Mouse (Mus musculus) right cerebral cortex, postnatal 25 days (tissue): ENCODE measurements around the gene Cntn2.
"Not testable (repeated sequence)": the region's sequence is repeated elsewhere in the genome, so short reads cannot be mapped to it uniquely, and the experiment has no call there.

ENCODE experiments used
- DNase-seq: peaks from one replicate; pipeline ENCODE4 v3.0.0; 2022

Gene Cntn2

DNA sequence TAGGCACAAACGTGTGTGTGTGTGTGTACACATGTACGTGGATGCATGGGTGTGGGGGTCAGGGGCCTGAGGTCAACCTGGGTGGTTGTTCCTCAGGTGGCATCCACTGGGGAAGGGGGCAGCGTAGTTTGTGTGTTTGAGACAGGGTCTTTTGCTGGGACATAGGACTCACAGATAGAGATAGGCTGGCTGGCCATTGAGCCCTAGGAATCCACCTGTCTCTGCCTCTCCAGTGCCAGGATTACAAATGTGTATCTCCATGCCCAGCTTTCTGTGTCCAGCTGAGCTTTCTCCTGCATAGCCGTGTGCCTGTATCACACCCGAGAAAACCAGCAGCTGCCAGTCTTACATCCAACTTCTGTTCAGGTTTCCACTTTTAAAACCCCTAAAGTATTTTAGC, 33.3 kb downstream of the Cntn2 start:
- no peak for DNase-seq

- DNase-seq, result peak; percentile 0
Observed at GRCm38 (mm10) chr1:132506656-132507055, 36.4 kb downstream of the Cntn2 start.

DNA sequence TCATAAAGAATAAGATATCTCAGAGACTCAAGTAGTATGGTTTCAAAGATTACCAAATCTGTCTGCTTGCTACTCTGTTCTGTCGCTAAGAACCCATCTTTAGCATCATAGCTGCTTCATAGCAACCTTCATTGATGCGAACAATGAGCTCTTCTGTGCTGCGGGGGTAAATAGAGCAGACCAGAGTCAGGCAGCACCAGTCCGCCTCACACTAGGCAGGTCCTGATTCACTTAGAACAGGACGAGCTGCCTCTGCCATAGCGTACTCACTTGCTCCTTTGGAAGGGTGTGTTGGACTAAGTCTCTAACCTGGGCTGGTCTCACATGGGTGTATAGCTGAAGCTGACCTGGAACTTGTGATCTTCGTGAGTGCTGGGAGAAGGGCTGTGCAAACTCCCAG, 37.0 kb downstream of the Cntn2 start, which contains the start of gene Tmem81:
Gene Tmem81, plus strand, starts transcription at position 173 of the 400 bp plus-strand sequence.
- DNase-seq, result no peak

DNA sequence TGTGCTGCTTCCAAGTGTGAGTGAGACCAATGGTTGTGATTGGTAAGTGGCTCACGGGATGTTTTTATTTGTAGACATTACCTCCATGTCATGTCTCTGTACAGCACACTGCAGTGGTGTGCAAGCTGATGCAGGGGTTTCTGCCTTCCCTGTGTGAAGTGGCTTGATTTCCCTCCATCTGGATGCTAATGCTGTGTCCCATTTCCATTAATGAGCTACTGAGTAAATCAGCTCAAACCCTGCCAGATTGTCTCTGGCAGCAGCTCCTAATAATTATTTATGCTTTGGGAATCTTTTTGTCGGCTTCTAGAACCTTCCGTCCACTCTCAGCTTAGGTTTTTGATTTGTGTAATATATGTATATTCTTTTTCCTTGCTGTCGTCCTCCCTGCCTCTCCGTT, 37.9 kb downstream of the Cntn2 start:
- peak; percentile 3 for DNase-seq

DNA sequence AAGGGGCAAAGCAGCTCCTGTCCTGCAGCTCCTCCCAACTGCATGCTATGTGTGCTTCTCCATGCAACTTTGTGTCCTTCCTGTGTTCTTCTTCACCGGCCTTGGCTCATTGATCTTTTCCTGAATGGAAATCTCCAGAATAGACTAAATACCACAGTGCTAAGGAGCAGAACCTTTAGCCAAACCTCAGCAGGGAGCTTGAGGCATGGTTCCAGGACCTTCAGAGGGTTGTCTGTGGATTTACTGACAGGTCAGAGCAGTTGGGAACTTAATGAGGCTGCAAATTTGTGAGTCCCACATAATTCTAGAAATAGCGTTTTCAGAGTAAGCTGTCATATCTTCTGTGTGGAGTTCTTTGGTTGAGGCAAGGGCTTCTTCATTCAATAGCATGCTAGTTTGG, 42.5 kb downstream of the Cntn2 start:
- no peak for DNase-seq

DNA sequence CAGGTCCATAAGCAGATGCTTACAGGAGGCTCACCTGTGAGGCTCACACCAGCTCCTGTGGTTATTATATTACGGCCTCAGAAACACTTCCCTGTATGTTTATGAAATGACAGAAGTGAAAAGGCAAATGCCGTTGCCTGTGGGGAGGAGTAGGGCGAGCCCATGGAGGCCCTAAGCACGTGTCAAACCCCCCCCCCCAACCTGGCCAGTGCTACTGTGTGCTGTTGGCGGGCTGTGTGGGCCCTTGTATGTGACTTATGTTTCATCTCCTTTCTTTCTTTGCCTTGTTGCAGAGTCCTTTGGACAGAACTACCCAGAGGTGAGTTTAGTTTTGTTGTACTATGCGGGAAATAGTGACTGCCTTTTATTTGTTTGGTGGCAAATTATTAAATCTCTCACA, 59.3 kb downstream of the Cntn2 start:
- DNase-seq, result no peak

- DNase-seq, result no peak
Observed at GRCm38 (mm10) chr1:132483234-132483633, 59.8 kb downstream of the Cntn2 start.

GRCm38 (mm10) chr1:132481619-132482018, 61.4 kb downstream of the Cntn2 start:
- DNase-seq, result no peak

- no peak for DNase-seq
Observed at GRCm38 (mm10) chr1:132479438-132479837, 63.6 kb downstream of the Cntn2 start.

DNA sequence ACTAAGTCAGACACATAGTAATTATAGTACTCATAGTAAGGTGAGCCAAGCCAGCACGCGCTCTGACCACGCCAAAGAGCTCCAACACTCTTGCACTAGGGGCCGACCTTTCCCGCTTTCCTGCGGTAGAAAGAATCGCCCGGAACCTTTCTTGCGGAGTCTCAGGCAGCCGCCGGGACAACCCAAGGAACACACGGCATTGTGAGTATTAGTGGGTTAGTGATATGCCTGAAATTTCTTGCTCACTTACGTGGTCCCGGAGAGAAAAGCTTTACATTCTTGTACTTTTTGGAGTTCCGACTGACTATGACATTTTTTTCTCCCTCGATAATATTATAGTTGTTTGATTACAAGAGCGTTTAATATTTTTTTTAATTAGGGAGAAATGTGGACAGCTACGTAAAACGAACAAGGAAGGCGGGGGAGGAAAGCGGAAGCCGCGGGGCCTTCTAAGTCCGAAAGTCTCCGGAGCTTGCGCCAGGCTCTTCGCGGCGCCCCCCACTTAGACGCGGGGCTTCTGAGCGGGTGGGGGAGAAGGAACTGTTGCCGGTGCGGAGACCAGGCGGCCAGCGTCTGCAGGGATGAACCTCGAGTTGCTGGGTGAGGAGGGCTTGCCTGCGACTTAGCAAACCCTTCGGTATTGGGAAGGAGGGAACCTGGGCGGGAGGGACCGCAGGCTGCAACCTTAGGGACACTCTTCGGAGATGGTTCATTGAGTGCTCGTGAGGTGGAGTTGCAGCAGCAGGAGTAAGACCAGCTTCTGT, 65.9 kb downstream of the Cntn2 start, which contains the start of gene Rbbp5:
Gene Rbbp5, plus strand, starts transcription at position 438 of the 764 bp plus-strand sequence.
- DNase-seq, result peak; percentile 82

- no peak for DNase-seq
Observed at GRCm38 (mm10) chr1:132476575-132476927, 66.5 kb downstream of the Cntn2 start.

- DNase-seq, result no peak
Observed at GRCm38 (mm10) chr1:132474496-132474895, 68.6 kb downstream of the Cntn2 start.

DNA sequence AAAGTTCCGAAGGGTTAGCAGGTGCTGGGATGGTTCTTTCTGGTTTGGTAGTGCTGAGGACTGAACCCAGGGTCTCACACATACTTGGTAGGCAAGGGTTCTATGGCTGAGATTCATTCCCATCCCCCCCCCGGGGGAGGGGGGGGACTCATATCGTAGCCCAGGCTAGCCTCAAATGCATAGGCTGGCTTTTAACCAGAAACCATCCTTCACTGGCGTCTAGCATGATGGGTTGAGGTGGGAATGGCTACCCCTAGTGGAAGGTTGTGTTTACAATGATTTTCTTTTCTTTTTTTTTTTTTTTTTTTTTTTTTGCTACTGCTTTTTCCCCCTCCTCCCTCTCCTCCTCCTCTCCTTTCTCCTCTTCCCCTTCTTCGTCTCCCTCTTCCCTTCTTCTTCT, 70.5 kb downstream of the Cntn2 start:
- no peak for DNase-seq

DNA sequence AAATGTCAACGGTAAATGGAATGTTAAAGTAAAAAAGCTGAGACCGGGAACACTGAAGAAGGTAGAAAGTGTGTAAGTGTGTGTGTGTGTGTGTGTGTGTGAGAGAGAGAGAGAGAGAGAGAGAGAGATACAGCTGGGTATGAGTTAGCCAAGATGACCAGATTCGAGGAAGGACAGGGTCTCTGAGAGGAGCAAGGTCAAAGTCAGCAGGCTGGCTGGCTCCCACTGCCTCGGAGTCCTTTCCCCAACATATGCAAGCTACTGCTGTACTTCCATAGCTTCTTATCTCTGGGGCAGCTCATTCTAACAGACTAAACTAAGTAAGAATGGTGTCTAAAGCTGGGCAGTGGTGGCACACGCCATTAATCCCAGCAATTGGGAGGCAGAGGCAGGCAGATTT, 71.6 kb downstream of the Cntn2 start:
- DNase-seq, result no peak

- no peak for DNase-seq
Observed at GRCm38 (mm10) chr1:132471032-132471431, 72.0 kb downstream of the Cntn2 start.

- not testable (repeated sequence) for DNase-seq
Observed at GRCm38 (mm10) chr1:132470031-132470430, 73.0 kb downstream of the Cntn2 start.

DNA sequence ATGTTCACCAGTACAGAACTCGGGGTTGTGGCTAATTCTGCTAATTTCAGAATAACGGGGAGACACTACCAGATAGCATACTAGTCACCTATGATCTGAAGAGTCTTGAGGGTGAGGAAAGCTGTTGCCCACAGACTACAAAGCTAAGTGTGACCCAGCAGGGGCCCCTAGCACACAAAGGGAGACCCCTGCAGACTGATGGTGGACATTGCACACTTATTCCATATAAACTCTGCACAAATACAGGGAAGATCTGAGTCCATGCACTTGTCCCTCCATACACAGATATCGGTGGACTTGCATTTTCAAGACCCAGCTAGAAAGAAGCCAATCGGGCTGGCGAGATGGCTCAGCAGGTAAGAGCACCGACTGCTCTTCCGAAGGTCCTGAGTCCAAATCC, 73.5 kb downstream of the Cntn2 start:
- no peak for DNase-seq

DNA sequence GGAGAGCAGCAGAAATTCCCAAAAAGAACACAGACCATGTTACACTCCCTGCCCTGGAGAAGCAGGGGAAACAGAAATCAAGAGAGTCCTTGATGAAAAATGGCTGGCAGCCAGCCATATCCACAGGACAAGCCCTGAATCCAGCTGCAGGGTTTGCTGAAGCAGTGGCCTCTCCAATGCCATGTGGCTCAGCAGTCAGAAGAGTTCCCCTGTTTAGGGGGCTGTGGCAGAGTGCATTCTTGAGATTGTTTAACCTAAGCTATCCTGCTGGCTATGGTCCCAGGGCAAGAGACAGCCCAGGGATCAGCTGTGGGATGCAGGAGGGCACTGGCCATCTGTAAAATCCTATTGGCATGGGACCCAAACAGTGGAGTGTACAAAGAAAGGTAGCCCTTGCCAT, 74.1 kb downstream of the Cntn2 start:
- DNase-seq, result no peak

GRCm38 (mm10) chr1:132464651-132465050, 78.4 kb downstream of the Cntn2 start:
- no peak for DNase-seq
